Mouse (Mus musculus) ovary, postnatal 10 days (tissue): Measurements from ENCODE around the gene Casp7.
A peak's percentile ranks its signal among the peaks of the same experiment; 100 is the strongest.
"Not testable (repeated sequence)": the region's sequence is repeated elsewhere in the genome, so short reads cannot be mapped to it uniquely, and the experiment has no call there.

Experiments
- DNase-seq: peaks from one replicate; pipeline ENCODE4 v3.0.0; 2022; ENCODE audit warnings: low spot score

Gene Casp7

GRCm38 (mm10) chr19:56385546-56385945 is 11.4 kb upstream of the Casp7 start:
- no peak for DNase-seq

- DNase-seq: no peak
Measured at GRCm38 (mm10) chr19:56386095-56386494, 10.8 kb upstream of the Casp7 start.

- DNase-seq: no peak
Measured at GRCm38 (mm10) chr19:56387726-56388302, 9.1 kb upstream of the Casp7 start.

- no peak for DNase-seq
Measured at GRCm38 (mm10) chr19:56389176-56389575, 7.8 kb upstream of the Casp7 start.

GRCm38 (mm10) chr19:56389879-56390278 is 7.0 kb upstream of the Casp7 start, which contains the start of gene Nrap:
Gene Nrap, minus strand, starts transcription at chr19:56390037.
- DNase-seq: no peak

- DNase-seq: no peak
Measured at GRCm38 (mm10) chr19:56391307-56392046, 5.5 kb upstream of the Casp7 start.

GRCm38 (mm10) chr19:56393311-56393866 is 3.5 kb upstream of the Casp7 start:
- DNase-seq: no peak

- no peak for DNase-seq
Measured at GRCm38 (mm10) chr19:56395183-56395935, 1.6 kb upstream of the Casp7 start.

- DNase-seq: no peak
Measured at GRCm38 (mm10) chr19:56396227-56396626, 702 bp upstream of the Casp7 start.

GRCm38 (mm10) chr19:56397663-56398527 is 966 bp downstream of the Casp7 start:
- DNase-seq: no peak

GRCm38 (mm10) chr19:56398528-56398795 is 1.5 kb downstream of the Casp7 start:
- no peak for DNase-seq

- peak; percentile 48 for DNase-seq
Measured at GRCm38 (mm10) chr19:56400200-56400599, 3.3 kb downstream of the Casp7 start.

- DNase-seq: no peak
Measured at GRCm38 (mm10) chr19:56401864-56402263, 4.9 kb downstream of the Casp7 start.

GRCm38 (mm10) chr19:56405824-56406223 is 8.9 kb downstream of the Casp7 start:
- no peak for DNase-seq

- DNase-seq: no peak
Measured at GRCm38 (mm10) chr19:56406581-56406980, 9.7 kb downstream of the Casp7 start.

- DNase-seq: not testable (repeated sequence)
Measured at GRCm38 (mm10) chr19:56409884-56410283, 13.0 kb downstream of the Casp7 start.

- DNase-seq: no peak
Measured at GRCm38 (mm10) chr19:56418404-56418803, 21.5 kb downstream of the Casp7 start.

GRCm38 (mm10) chr19:56419452-56419851 is 22.5 kb downstream of the Casp7 start:
- no peak for DNase-seq

- DNase-seq: no peak
Measured at GRCm38 (mm10) chr19:56420345-56420744, 23.4 kb downstream of the Casp7 start.

GRCm38 (mm10) chr19:56422476-56423338 is 25.8 kb downstream of the Casp7 start:
- peak; percentile 78 for DNase-seq

GRCm38 (mm10) chr19:56423370-56423769 is 26.4 kb downstream of the Casp7 start:
- no peak for DNase-seq
